Mouse (Mus musculus) midbrain, embryonic 15.5 days (tissue): ENCODE measurements at regions not wholly inside any gene's neighbourhood (a gene's known extent, or its start where the extent isn't known, plus 50 kb on each side); places are given as distances from the start of the nearest gene placed in this dataset.

ENCODE experiments used
- ATAC-seq: fragments of 200-750 bp; cut with Nextera tagmentation; replicated peaks from 2 replicates; pipeline ENCODE4 v1.8.0; 2017; ENCODE audit warnings: moderate TSS enrichment
- H3K27ac ChIP-seq: fragments of 300-500 bp; sonication (generic); 2 replicates; pipeline ENCODE4 v1.5.1; 2015; ENCODE audit warnings: mild to moderate bottlenecking, inconsistent platforms
- H3K27me3 ChIP-seq: fragments of 300-500 bp; sonication (generic); replicated peaks from 2 replicates; pipeline ENCODE4 v1.6.1; 2015; ENCODE audit warnings: inconsistent platforms
- H3K36me3 ChIP-seq: fragments of 300-500 bp; sonication (generic); replicated peaks from 2 replicates; pipeline ENCODE4 v1.6.1; 2015; ENCODE audit warnings: inconsistent platforms
- H3K4me1 ChIP-seq: fragments of 300-500 bp; sonication (generic); 2 replicates; pipeline ENCODE4 v1.6.1; 2015; ENCODE audit warnings: inconsistent platforms
- H3K4me2 ChIP-seq: fragments of 300-500 bp; sonication (generic); 2 replicates; pipeline ENCODE4 v1.6.1; 2015; ENCODE audit warnings: inconsistent platforms, mild to moderate bottlenecking, moderate library complexity
- H3K4me3 ChIP-seq: fragments of 300-500 bp; sonication (generic); 2 replicates; pipeline ENCODE4 v1.5.1; 2015; ENCODE audit warnings: mild to moderate bottlenecking, inconsistent platforms
- H3K9ac ChIP-seq: fragments of 300-500 bp; sonication (generic); 2 replicates; pipeline ENCODE4 v1.6.1; 2015; ENCODE audit warnings: mild to moderate bottlenecking, inconsistent platforms
- H3K9me3 ChIP-seq: fragments of 300-500 bp; sonication (generic); 2 replicates; pipeline ENCODE4 v1.6.1; 2016; ENCODE audit warnings: inconsistent platforms
- WGBS: fragments of 180-500 bp; shearing (Covaris S2); methylation state at CpG from one replicate; pipeline ENCODE4 v1.1.7; 2015; ENCODE audit warnings: mixed read lengths; 5-methylcytosine and 5-hydroxymethylcytosine counted together

- ATAC-seq = no peak; the same call in 1 of the 2 replicates
- no peak overlapping the region for H3K4me3 ChIP-seq
- no peak overlapping the region for H3K4me2 ChIP-seq
- no peaks in the 10 kb centered on the region for H3K4me1 ChIP-seq
- 35% methylated on average over 4 of the region's 4 CpGs for WGBS
- H3K27me3 ChIP-seq = no peaks in the 10 kb centered on the region
- H3K27ac ChIP-seq = no peak overlapping the region
- H3K36me3 ChIP-seq = no peaks in the 10 kb centered on the region
- no peak overlapping the region for H3K9ac ChIP-seq
- no peaks in the 10 kb centered on the region for H3K9me3 ChIP-seq
These were observed 403.0 kb upstream of the Sel1l start for GRCm38 (mm10) chr12:92251962-92252361.

- Histone ChIP-seq H3K4me1 (0 out of 2 replicates have a peak, but pooled peaks cover 4% of the 10 kb centered on the region), H3K27ac (no peak overlapping the region), H3K4me3 (no peak overlapping the region), H3K27me3 (no peaks in the 10 kb centered on the region), H3K4me2 (no peak overlapping the region), H3K36me3 (no peaks in the 10 kb centered on the region), H3K9me3 (no peaks in the 10 kb centered on the region), H3K9ac (no peak overlapping the region)
- 14% methylated on average over 6 of the region's 6 CpGs for WGBS
- ATAC-seq = peak; percentile 90
These were observed 398.0 kb upstream of the Sel1l start for GRCm38 (mm10) chr12:92246790-92247451.

- 0 out of 2 replicates have a peak, but pooled peaks have one; percentile 37 for ATAC-seq
- WGBS = 66% methylated on average over 5 of the region's 5 CpGs
- H3K27ac ChIP-seq = 0 out of 2 replicates have a peak overlapping the region, but pooled peaks have one; percentile 12
These were observed 391.2 kb upstream of the Sel1l start for GRCm38 (mm10) chr12:92239956-92240699.

GRCm38 (mm10) chr12:92233650-92234408 is 384.9 kb upstream of the Sel1l start:
- H3K4me2 ChIP-seq = no peak overlapping the region
- H3K9ac ChIP-seq = no peak overlapping the region
- H3K9me3 ChIP-seq = no peaks in the 10 kb centered on the region
- H3K36me3 ChIP-seq = no peaks in the 10 kb centered on the region
- H3K4me3 ChIP-seq = no peak overlapping the region
- ATAC-seq = no peak
- no peaks in the 10 kb centered on the region for H3K4me1 ChIP-seq
- 87% methylated on average over 3 of the region's 3 CpGs for WGBS
- no peak overlapping the region for H3K27ac ChIP-seq
- no peaks in the 10 kb centered on the region for H3K27me3 ChIP-seq

More at GRCm38 (mm10) chr12:92239956-92240699, 391.2 kb upstream of the Sel1l start:
- Histone ChIP-seq H3K4me2 (no peak overlapping the region), H3K9me3 (no peaks in the 10 kb centered on the region), H3K4me3 (no peak overlapping the region), H3K9ac (no peak overlapping the region), H3K27me3 (no peaks in the 10 kb centered on the region), H3K4me1 (0 out of 2 replicates have a peak, but pooled peaks cover 8% of the 10 kb centered on the region), H3K36me3 (no peaks in the 10 kb centered on the region)

GRCm38 (mm10) chr12:92228585-92228984 is 379.6 kb upstream of the Sel1l start:
- H3K4me2 ChIP-seq = no peak overlapping the region
- H3K27ac ChIP-seq = no peak overlapping the region
- 61% methylated on average over 4 of the region's 4 CpGs for WGBS
- H3K27me3 ChIP-seq = no peaks in the 10 kb centered on the region
- no peak for ATAC-seq
- H3K36me3 ChIP-seq = no peaks in the 10 kb centered on the region
- no peaks in the 10 kb centered on the region for H3K4me1 ChIP-seq
- no peaks in the 10 kb centered on the region for H3K9me3 ChIP-seq
- H3K9ac ChIP-seq = no peak overlapping the region
- no peak overlapping the region for H3K4me3 ChIP-seq

GRCm38 (mm10) chr12:92203351-92203750 is 354.4 kb upstream of the Sel1l start:
- Histone ChIP-seq H3K27me3 (no peaks in the 10 kb centered on the region), H3K27ac (no peak overlapping the region), H3K4me1 (no peaks in the 10 kb centered on the region), H3K9me3 (no peaks in the 10 kb centered on the region), H3K9ac (no peak overlapping the region), H3K4me3 (no peak overlapping the region), H3K36me3 (no peaks in the 10 kb centered on the region), H3K4me2 (no peak overlapping the region)
- 87% methylated on average over 4 of the region's 4 CpGs for WGBS
- ATAC-seq = no peak

GRCm38 (mm10) chr12:92200602-92201001 is 351.6 kb upstream of the Sel1l start:
- Histone ChIP-seq H3K27me3 (no peaks in the 10 kb centered on the region), H3K4me2 (no peak overlapping the region), H3K36me3 (no peaks in the 10 kb centered on the region), H3K9me3 (no peaks in the 10 kb centered on the region), H3K9ac (no peak overlapping the region), H3K4me1 (no peaks in the 10 kb centered on the region), H3K4me3 (no peak overlapping the region), H3K27ac (no peak overlapping the region)
- 93% methylated on average over 1 of the region's 1 CpGs for WGBS
- ATAC-seq = no peak

- ATAC-seq = no peak
- Histone ChIP-seq H3K4me1 (no peaks in the 10 kb centered on the region), H3K9me3 (no peaks in the 10 kb centered on the region), H3K9ac (no peak overlapping the region), H3K4me3 (no peak overlapping the region), H3K27ac (no peak overlapping the region), H3K4me2 (no peak overlapping the region), H3K36me3 (no peaks in the 10 kb centered on the region), H3K27me3 (no peaks in the 10 kb centered on the region)
- 49% methylated on average over 5 of the region's 5 CpGs for WGBS
These were observed 350.0 kb upstream of the Sel1l start for GRCm38 (mm10) chr12:92198738-92199477.

GRCm38 (mm10) chr12:92193934-92194685 is 345.2 kb upstream of the Sel1l start:
- no peaks in the 10 kb centered on the region for H3K9me3 ChIP-seq
- H3K27me3 ChIP-seq = no peaks in the 10 kb centered on the region
- WGBS = 86% methylated on average over 6 of the region's 6 CpGs
- H3K27ac ChIP-seq = no peak overlapping the region
- no peaks in the 10 kb centered on the region for H3K4me1 ChIP-seq
- H3K36me3 ChIP-seq = no peaks in the 10 kb centered on the region
- no peak for ATAC-seq
- H3K9ac ChIP-seq = no peak overlapping the region
- no peak overlapping the region for H3K4me2 ChIP-seq
- H3K4me3 ChIP-seq = no peak overlapping the region

- no peak overlapping the region for H3K9ac ChIP-seq
- no peak overlapping the region for H3K27ac ChIP-seq
- ATAC-seq = no peak
- H3K9me3 ChIP-seq = no peaks in the 10 kb centered on the region
- no peaks in the 10 kb centered on the region for H3K4me1 ChIP-seq
- H3K36me3 ChIP-seq = no peaks in the 10 kb centered on the region
- H3K4me2 ChIP-seq = no peak overlapping the region
- H3K27me3 ChIP-seq = no peaks in the 10 kb centered on the region
- WGBS = 88% methylated on average over 8 of the region's 8 CpGs
- H3K4me3 ChIP-seq = no peak overlapping the region
These were observed 344.4 kb upstream of the Sel1l start for GRCm38 (mm10) chr12:92193199-92193933.

- Histone ChIP-seq H3K4me3 (no peak overlapping the region), H3K4me1 (no peaks in the 10 kb centered on the region), H3K27ac (no peak overlapping the region), H3K36me3 (no peaks in the 10 kb centered on the region), H3K4me2 (no peak overlapping the region), H3K9me3 (no peaks in the 10 kb centered on the region), H3K27me3 (no peaks in the 10 kb centered on the region), H3K9ac (no peak overlapping the region)
- ATAC-seq = no peak
These were observed 340.1 kb upstream of the Sel1l start for GRCm38 (mm10) chr12:92189022-92189421.
